Mouse (Mus musculus) kidney, adult 2 months (tissue): ENCODE data around the gene Lman1l.

Experiments used
- CTCF ChIP-seq: fragments of 200-500 bp; conservative IDR thresholded peaks from 2 replicates; pipeline ENCODE4 v1.5.1; 2011; ENCODE audit warnings: low read depth, mild to moderate bottlenecking, control low read depth, low read length, moderate library complexity, mixed read lengths; ENCODE audit not compliant: insufficient read depth, insufficient read length
- POLR2A ChIP-seq: fragments of 200-500 bp; IDR thresholded peaks from one replicate; pipeline ENCODE4 v1.6.1; 2011; ENCODE audit warnings: low read depth, low read length, control low read depth

GRCm38 (mm10) chr9:57643856-57644180, 23.2 kb upstream of the Lman1l start:
- TF ChIP-seq CTCF, result no peak
- no peak for TF ChIP-seq POLR2A
